Mouse (Mus musculus) MEL (cell line): ENCODE measurements around the gene Magix. TPM values are rescaled to one million over a fixed set of nuclear protein-coding genes. Genes with fewer than 3 reads are reported as not detected.

Experiments
- DNase-seq: peaks from one replicate; pipeline ENCODE4 v3.0.0; 2011; ENCODE audit warnings: low read depth, low spot score
- H3K27ac ChIP-seq: 2 replicates; pipeline ENCODE4 v1.5.1; 2012; ENCODE audit warnings: low read depth, mild to moderate bottlenecking, control low read depth, low read length, moderate library complexity; ENCODE audit not compliant: control insufficient read depth
- H3K27me3 ChIP-seq, 2 experiments: fragments of 150-350 bp in 1 of 2; sonication (generic) in 1 of 2; 2 replicates each; pipeline ENCODE4 v1.6.1; 2012; ENCODE audit warnings: low read length in 2 of 2, mild to moderate bottlenecking in 2 of 2, improper control_type of control experiment in 1 of 2, moderate library complexity in 1 of 2; ENCODE audit not compliant: insufficient read depth in 2 of 2, control insufficient read depth in 1 of 2
- H3K36me3 ChIP-seq, 2 experiments: 2 replicates each; pipeline ENCODE4 v1.6.1; 2012 to 2014; ENCODE audit warnings: low read length in 2 of 2, improper control_type of control experiment in 1 of 2, inconsistent platforms in 1 of 2, mild to moderate bottlenecking in 1 of 2; ENCODE audit not compliant: insufficient read depth in 2 of 2, control insufficient read depth in 1 of 2
- H3K4me1 ChIP-seq, 2 experiments: fragments of 150-350 bp in 1 of 2; sonication (generic) in 1 of 2; 2 replicates each; pipeline ENCODE4 v1.6.1; 2012; ENCODE audit warnings: low read length in 2 of 2, improper control_type of control experiment in 1 of 2, mild to moderate bottlenecking in 1 of 2; ENCODE audit not compliant: insufficient read depth in 2 of 2, control insufficient read depth in 1 of 2
- H3K4me3 ChIP-seq, 2 experiments: fragments of 150-350 bp in 1 of 2; sonication (generic) in 1 of 2; 2 replicates each; pipeline ENCODE4 v1.5.1; 2012; ENCODE audit warnings: low read depth in 2 of 2, low read length in 2 of 2, mild to moderate bottlenecking in 2 of 2, moderate library complexity in 2 of 2, control low read depth in 1 of 2, improper control_type of control experiment in 1 of 2; ENCODE audit not compliant: control insufficient read depth in 1 of 2, insufficient read depth in 1 of 2
- H3K79me2 ChIP-seq: 2 replicates; pipeline ENCODE4 v1.6.1; 2012; ENCODE audit warnings: mild to moderate bottlenecking, low read length, moderate library complexity; ENCODE audit not compliant: control insufficient read depth, poor library complexity, insufficient read depth
- H3K9ac ChIP-seq: 2 replicates; pipeline ENCODE4 v1.6.1; 2012; ENCODE audit warnings: low read depth, mild to moderate bottlenecking, control low read depth, low read length, moderate library complexity; ENCODE audit not compliant: control insufficient read depth, poor library complexity, severe bottlenecking
- H3K9me3 ChIP-seq: fragments of 150-350 bp; sonication (generic); replicated peaks from 2 replicates; pipeline ENCODE4 v1.6.1; 2012; ENCODE audit warnings: mild to moderate bottlenecking, low read length, improper control_type of control experiment, moderate library complexity; ENCODE audit not compliant: insufficient read depth
- BHLHE40 ChIP-seq: IDR thresholded peaks from 2 replicates; pipeline ENCODE4 v1.6.1; 2012; ENCODE audit warnings: low read depth, mild to moderate bottlenecking, inconsistent platforms, low read length, improper control_type of control experiment, borderline replicate concordance
- CHD1 ChIP-seq: IDR thresholded peaks from 2 replicates; pipeline ENCODE4 v1.6.1; 2012; ENCODE audit warnings: low read depth, mild to moderate bottlenecking, inconsistent platforms, low read length, improper control_type of control experiment
- CHD2 ChIP-seq: IDR thresholded peaks from 2 replicates; pipeline ENCODE4 v1.6.1; 2011; ENCODE audit warnings: low read length, improper control_type of control experiment
- CTCF ChIP-seq, 3 experiments: IDR thresholded peaks in 2 of 3; conservative IDR thresholded peaks in 1 of 3; 2 replicates each; pipeline ENCODE4 v1.5.1; 2011 to 2012; ENCODE audit warnings: low read length in 3 of 3, low read depth in 2 of 3, mild to moderate bottlenecking in 2 of 3, improper control_type of control experiment in 1 of 3, inconsistent platforms in 1 of 3, mixed read lengths in 1 of 3, moderate library complexity in 1 of 3; ENCODE audit not compliant: control insufficient read depth in 1 of 3, insufficient read depth in 1 of 3, poor library complexity in 1 of 3, severe bottlenecking in 1 of 3
- E2F4 ChIP-seq: IDR thresholded peaks from 2 replicates; pipeline ENCODE4 v1.6.1; 2011; ENCODE audit warnings: low read depth, low read length, improper control_type of control experiment, borderline replicate concordance
- ELF1 ChIP-seq: IDR thresholded peaks from 2 replicates; pipeline ENCODE4 v1.6.1; 2014; ENCODE audit warnings: low read depth, mild to moderate bottlenecking, inconsistent platforms, low read length, improper control_type of control experiment, moderate library complexity
- EP300 ChIP-seq, 2 experiments: IDR thresholded peaks; 2 replicates each; pipeline ENCODE4 v1.6.1; 2011; ENCODE audit warnings: improper control_type of control experiment in 2 of 2, low read length in 2 of 2, low read depth in 1 of 2, mild to moderate bottlenecking in 1 of 2
- ETS1 ChIP-seq: IDR thresholded peaks from 2 replicates; pipeline ENCODE4 v1.6.1; 2012; ENCODE audit warnings: low read depth, mild to moderate bottlenecking, inconsistent platforms, low read length, improper control_type of control experiment, moderate library complexity
- GABPA ChIP-seq: IDR thresholded peaks from 2 replicates; pipeline ENCODE4 v1.6.1; 2012; ENCODE audit warnings: low read depth, mild to moderate bottlenecking, inconsistent platforms, low read length, improper control_type of control experiment, moderate library complexity
- GATA1 ChIP-seq: IDR thresholded peaks from 2 replicates; pipeline ENCODE4 v1.6.1; 2011; ENCODE audit warnings: low read depth, low read length, improper control_type of control experiment
- KAT2A ChIP-seq: conservative IDR thresholded peaks from 2 replicates; pipeline ENCODE4 v1.6.1; 2012; ENCODE audit warnings: low read depth, low read length, improper control_type of control experiment, inconsistent platforms
- MAFK ChIP-seq: IDR thresholded peaks from 2 replicates; pipeline ENCODE4 v1.6.1; 2011; ENCODE audit warnings: low read depth, mild to moderate bottlenecking, low read length, improper control_type of control experiment, borderline replicate concordance
- MAZ ChIP-seq: IDR thresholded peaks from 2 replicates; pipeline ENCODE4 v1.6.1; 2012; ENCODE audit warnings: low read depth, mild to moderate bottlenecking, inconsistent platforms, low read length, improper control_type of control experiment
- MEF2A ChIP-seq: IDR thresholded peaks from 2 replicates; pipeline ENCODE4 v1.6.1; 2014; ENCODE audit warnings: low read depth, mild to moderate bottlenecking, inconsistent platforms, low read length, improper control_type of control experiment; ENCODE audit not compliant: poor library complexity, insufficient replicate concordance, severe bottlenecking; ENCODE audit errors: extremely low read depth
- MXI1 ChIP-seq: IDR thresholded peaks from 2 replicates; pipeline ENCODE4 v1.6.1; 2011; ENCODE audit warnings: mild to moderate bottlenecking, low read depth, low read length, improper control_type of control experiment
- MYB ChIP-seq: IDR thresholded peaks from 2 replicates; pipeline ENCODE4 v1.6.1; 2011; ENCODE audit warnings: mild to moderate bottlenecking, low read depth, low read length, improper control_type of control experiment
- NELFE ChIP-seq: IDR thresholded peaks from 2 replicates; pipeline ENCODE4 v1.6.1; 2011; ENCODE audit warnings: low read depth, low read length, improper control_type of control experiment
- NRF1 ChIP-seq: IDR thresholded peaks from 2 replicates; pipeline ENCODE4 v1.6.1; 2014; ENCODE audit warnings: low read depth, mild to moderate bottlenecking, inconsistent platforms, low read length, improper control_type of control experiment, moderate library complexity; ENCODE audit not compliant: poor library complexity, insufficient read depth, severe bottlenecking
- POLR2AphosphoS5 ChIP-seq: IDR thresholded peaks from 2 replicates; pipeline ENCODE4 v1.6.1; 2012; ENCODE audit warnings: low read depth, borderline replicate concordance, mild to moderate bottlenecking, inconsistent platforms, low read length, moderate library complexity, mixed read lengths
- RAD21 ChIP-seq: IDR thresholded peaks from 2 replicates; pipeline ENCODE4 v1.6.1; 2011; ENCODE audit warnings: mild to moderate bottlenecking, low read depth, low read length, improper control_type of control experiment
- RCOR1 ChIP-seq: IDR thresholded peaks from 2 replicates; pipeline ENCODE4 v1.6.1; 2012; ENCODE audit warnings: low read depth, mild to moderate bottlenecking, inconsistent platforms, low read length, improper control_type of control experiment
- SIN3A ChIP-seq: IDR thresholded peaks from 2 replicates; pipeline ENCODE4 v1.6.1; 2012; ENCODE audit warnings: low read length, improper control_type of control experiment, inconsistent platforms
- SMC3 ChIP-seq: IDR thresholded peaks from 2 replicates; pipeline ENCODE4 v1.6.1; 2011; ENCODE audit warnings: low read depth, low read length, improper control_type of control experiment
- TAL1 ChIP-seq: IDR thresholded peaks from 2 replicates; pipeline ENCODE4 v1.6.1; 2012; ENCODE audit warnings: mild to moderate bottlenecking, inconsistent platforms, low read length, moderate library complexity, mixed read lengths
- TBP ChIP-seq: IDR thresholded peaks from 2 replicates; pipeline ENCODE4 v1.8.0; 2011; ENCODE audit warnings: low read depth, low read length, improper control_type of control experiment
- TCF12 ChIP-seq: IDR thresholded peaks from 2 replicates; pipeline ENCODE4 v1.6.1; 2014; ENCODE audit warnings: low read depth, mild to moderate bottlenecking, inconsistent platforms, low read length, improper control_type of control experiment, moderate library complexity
- USF1 ChIP-seq: IDR thresholded peaks from 2 replicates; pipeline ENCODE4 v1.6.1; 2014; ENCODE audit warnings: low read depth, mild to moderate bottlenecking, inconsistent platforms, low read length, improper control_type of control experiment, moderate library complexity
- USF2 ChIP-seq, 2 experiments: IDR thresholded peaks; 2 replicates each; pipeline ENCODE4 v1.6.1; 2011 to 2012; ENCODE audit warnings: improper control_type of control experiment in 2 of 2, low read length in 2 of 2, borderline replicate concordance in 1 of 2, inconsistent platforms in 1 of 2, low read depth in 1 of 2, mild to moderate bottlenecking in 1 of 2; ENCODE audit not compliant: insufficient read depth in 1 of 2
- ZMIZ1 ChIP-seq: IDR thresholded peaks from 2 replicates; pipeline ENCODE4 v1.6.1; 2012; ENCODE audit warnings: low read depth, mild to moderate bottlenecking, inconsistent platforms, low read length, improper control_type of control experiment, moderate library complexity
- polyA plus RNA-seq, 2 experiments: library from polyadenylated mRNA; stranded (reverse) in 1 of 2; unstranded in 1 of 2; fragments of >175 nt in 1 of 2; fragments of >200 nt in 1 of 2; gene quantifications; 2 replicates each; pipeline versions ENCODE4 v1.2.1 to v1.2.4; 2012; ENCODE audit warnings: low replicate concordance in 2 of 2, low read depth in 1 of 2; ENCODE audit not compliant: insufficient read length in 2 of 2, insufficient read depth in 1 of 2, missing spikeins in 1 of 2
- total RNA-seq: library from RNA; depleted of rRNA; stranded (reverse); fragments of 300-350 nt; gene quantifications from 2 replicates; pipeline ENCODE4 v1.2.3, GENCODE M21; 2012

Magix gene
- total and polyA plus RNA-seq, 3 experiments = 0.15 to 0.33 TPM; not detected in 1

DNA sequence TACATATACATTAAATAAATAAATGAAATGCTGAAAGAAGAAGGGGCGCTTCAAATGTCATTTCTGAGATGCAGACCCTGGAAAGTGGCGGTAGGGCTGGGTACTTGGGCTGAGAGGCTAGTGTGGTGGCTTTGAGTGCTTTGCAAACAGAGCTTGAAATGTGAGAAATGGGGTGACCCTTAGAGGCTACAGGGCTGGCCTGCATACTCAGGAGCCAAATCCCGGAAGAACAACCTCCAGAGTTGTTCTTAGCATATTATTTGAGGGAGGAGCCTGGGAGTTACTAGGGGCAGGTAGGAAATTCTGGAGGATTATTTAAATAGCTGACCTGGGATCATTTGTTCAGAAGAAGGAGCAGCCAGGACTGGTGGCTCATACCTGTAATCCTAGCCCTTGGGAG is 9.4 kb upstream of the Magix start:
- Histone ChIP-seq H3K4me1 (no peaks in the 10 kb centered on the region), H3K9me3 (no peaks in the 10 kb centered on the region), H3K79me2 (no peaks in the 10 kb centered on the region), H3K4me3 (no peak overlapping the region), H3K36me3 (no peaks in the 10 kb centered on the region), H3K27ac (no peak overlapping the region), H3K27me3 (peaks cover 24 to 31% of the 10 kb centered on the region in 2 experiments), H3K9ac (no peak overlapping the region)
- DNase-seq = no peak
- no peak for TF ChIP-seq ELF1
- no peak for TF ChIP-seq EP300 (IDR thresholded peaks at IDR 0.05; ENCODE audit: low read depth in 1 of 2, low read length in 2 of 2)
- TF ChIP-seq E2F4 = no peak
- TF ChIP-seq SMC3 = no peak
- no peak for TF ChIP-seq USF1
- TF ChIP-seq TAL1 = no peak
- TF ChIP-seq NRF1 = no peak
- TF ChIP-seq USF2 (IDR thresholded peaks at IDR 0.05; ENCODE audit: borderline replicate concordance in 1 of 2, insufficient read depth in 1 of 2, low read depth in 1 of 2, low read length in 2 of 2) = no peak
- TF ChIP-seq TBP = no peak
- TF ChIP-seq RAD21 = no peak
- TF ChIP-seq TCF12 = no peak
- no peak for TF ChIP-seq MEF2A
- TF ChIP-seq CHD1 = no peak
- no peak for TF ChIP-seq MAFK
- TF ChIP-seq SIN3A = no peak
- no peak for TF ChIP-seq MAZ
- TF ChIP-seq CTCF (IDR thresholded peaks at IDR 0.05 in 2 of 3, conservative IDR thresholded peaks at IDR 0.05 in 1 of 3; ENCODE audit: control insufficient read depth in 1 of 3, insufficient read depth in 1 of 3, low read depth in 2 of 3, low read length in 3 of 3, poor library complexity in 1 of 3, severe bottlenecking in 1 of 3) = no peak
- TF ChIP-seq ETS1 = no peak
- no peak for TF ChIP-seq MYB
- no peak for TF ChIP-seq KAT2A

DNA sequence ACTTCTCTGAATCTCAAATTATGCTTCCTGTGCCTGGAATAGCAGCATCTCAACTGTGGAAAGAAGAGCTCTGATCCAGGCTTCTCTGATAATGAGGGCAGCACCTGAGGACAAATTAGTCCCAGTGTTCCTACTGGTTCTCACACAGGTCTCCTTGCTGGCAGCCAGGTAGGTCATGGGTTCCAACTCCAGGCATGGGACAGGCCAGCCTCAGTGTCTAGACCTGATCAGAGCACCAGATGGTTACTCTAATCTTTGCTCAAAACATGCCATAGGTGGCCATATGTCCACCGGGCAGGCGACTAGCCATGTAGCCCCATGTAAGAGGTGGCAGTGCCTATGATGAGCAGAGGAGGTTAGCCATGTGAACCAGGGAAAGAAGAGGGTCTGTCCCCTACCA is 7.3 kb upstream of the Magix start:
- DNase-seq = no peak
- peaks cover 26 to 42% of the 10 kb centered on the region in 2 experiments for H3K27me3 ChIP-seq
- H3K9ac ChIP-seq = no peak overlapping the region
- H3K4me1 ChIP-seq = no peaks in the 10 kb centered on the region
- H3K4me3 ChIP-seq = no peak overlapping the region
- H3K36me3 ChIP-seq = no peaks in the 10 kb centered on the region
- no peak overlapping the region for H3K27ac ChIP-seq
- H3K79me2 ChIP-seq = no peaks in the 10 kb centered on the region
- TF ChIP-seq NELFE (no peak), GATA1 (no peak), GABPA (no peak), CHD2 (no peak), MXI1 (no peak), RAD21 (no peak), NRF1 (no peak), ZMIZ1 (no peak), SMC3 (no peak), ELF1 (no peak), BHLHE40 (no peak), MYB (no peak), E2F4 (no peak), RCOR1 (no peak), POLR2AphosphoS5 (no peak)
- TF ChIP-seq, all 39 proteins: peak for 0
- no peaks in the 10 kb centered on the region for H3K9me3 ChIP-seq
